Mouse (Mus musculus) heart, postnatal 14 days (tissue): Measurements from ENCODE around the gene Slc22a12. TPM values are rescaled to one million over a fixed set of nuclear protein-coding genes. Genes with fewer than 3 reads are reported as not detected.

Experiments
- DNase-seq, 2 experiments: peaks; one replicate each; pipeline ENCODE4 v3.0.0; 2021 to 2022
- intact Hi-C: fragments of 180-260 bp; cut with DNase I; formaldehyde crosslinking; loops from one replicate; pipeline ENCODE4 v1.15.1; 2025
- long read RNA-seq, 2 experiments: library from polyadenylated mRNA; stranded (forward); transcript quantifications; one replicate each; pipeline ENCODE4 v2.0.0; 2021
- total RNA-seq, 2 experiments: library from RNA; stranded (reverse); gene quantifications; 2 replicates each; pipeline ENCODE4 v1.2.3; 2021

Slc22a12 gene
- total RNA-seq = not detected
- long read RNA-seq, experiment 1 = 0 reads
- long read RNA-seq, experiment 2 = 0 reads

GRCm38 (mm10) chr19:6542367-6543034 is at the start of gene Slc22a12:
TSS of gene Slc22a12 (minus strand) at chr19:6543032.
- intact Hi-C loops = no loop called here
- no peak for DNase-seq

DNA sequence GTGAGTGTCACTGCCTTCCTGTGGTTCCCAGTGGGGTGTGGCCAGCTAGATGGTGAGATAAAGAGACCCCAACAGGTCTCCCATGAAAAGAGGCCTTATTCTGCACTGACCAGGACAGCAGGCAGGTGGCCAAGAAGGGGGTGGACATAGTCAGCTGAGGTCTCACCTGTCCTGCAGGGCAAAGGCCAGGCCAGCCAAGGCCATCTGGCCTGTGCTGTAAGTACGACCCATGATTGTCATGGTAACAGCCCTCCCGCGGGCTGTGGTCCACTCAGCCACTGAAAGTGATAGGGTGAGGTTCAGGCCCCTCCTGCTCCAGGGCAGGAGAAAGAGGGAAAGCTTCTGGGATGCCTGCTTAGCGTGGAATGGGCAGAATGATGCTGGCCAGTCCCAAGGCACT is 29.2 kb upstream of the Slc22a12 start:
- DNase-seq = no peak
- intact Hi-C loops = no loop called here

DNA sequence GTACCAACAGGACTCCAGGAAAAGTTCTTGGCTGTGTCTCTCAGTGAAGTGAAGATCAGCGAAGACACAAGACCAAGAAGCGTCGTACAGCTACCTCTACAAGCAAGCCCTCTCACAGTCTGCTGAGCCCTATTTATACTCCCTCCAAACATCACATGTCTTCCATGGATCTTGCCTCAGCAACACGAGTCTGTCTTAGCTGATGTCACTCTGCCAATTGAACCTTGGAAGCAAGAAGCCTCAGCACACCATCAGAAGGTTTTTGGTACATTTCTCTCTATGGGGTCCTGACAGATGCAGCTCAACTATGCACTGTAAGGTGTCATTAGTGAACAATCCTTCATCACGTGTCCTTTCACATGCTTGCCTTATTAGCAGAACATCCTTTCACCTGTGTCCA is 28.6 kb upstream of the Slc22a12 start:
- intact Hi-C loops = no loop called here
- DNase-seq = no peak

DNA sequence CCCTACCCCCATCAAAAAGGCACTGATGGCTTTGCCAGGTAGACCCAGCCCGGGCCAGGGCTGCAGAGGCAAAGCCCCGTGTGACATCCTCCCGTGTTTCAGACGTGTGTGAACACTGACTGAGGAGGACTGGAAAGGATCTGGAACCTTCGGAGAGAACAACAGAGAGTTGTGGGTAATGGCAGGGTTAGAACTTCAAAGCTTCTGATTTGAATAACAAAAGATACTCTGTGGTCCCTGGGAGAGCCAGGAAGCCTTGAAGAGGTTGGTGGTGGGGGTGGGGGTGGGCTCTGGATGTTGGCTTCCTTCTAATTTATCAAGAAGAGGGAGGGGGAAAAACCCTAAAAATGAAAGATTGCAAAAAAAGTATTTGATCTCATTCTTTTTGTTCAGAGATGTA is 26.7 kb upstream of the Slc22a12 start:
- intact Hi-C loops = no loop called here
- DNase-seq = no peak

DNA sequence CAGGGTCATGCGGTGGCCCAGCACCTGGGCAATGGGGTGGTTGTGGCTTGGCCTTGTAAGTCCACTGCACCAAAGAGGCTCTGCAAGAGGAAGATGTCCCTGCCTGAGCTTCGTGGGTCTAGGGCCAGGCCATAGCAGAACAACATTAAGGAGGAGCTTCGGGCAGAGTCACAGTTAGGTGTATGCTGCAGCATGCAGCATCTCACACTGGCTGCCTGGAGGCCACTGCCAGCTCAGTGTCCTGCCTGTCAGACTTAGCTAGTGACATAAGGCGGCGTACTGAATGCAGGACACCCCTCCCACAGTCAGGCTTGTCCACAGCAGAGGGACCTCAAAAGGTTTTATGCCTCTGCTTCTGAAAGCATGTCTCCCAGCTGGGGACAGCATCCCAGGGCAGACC is 26.2 kb upstream of the Slc22a12 start:
- no peak for DNase-seq
- intact Hi-C loops = no loop called here

DNA sequence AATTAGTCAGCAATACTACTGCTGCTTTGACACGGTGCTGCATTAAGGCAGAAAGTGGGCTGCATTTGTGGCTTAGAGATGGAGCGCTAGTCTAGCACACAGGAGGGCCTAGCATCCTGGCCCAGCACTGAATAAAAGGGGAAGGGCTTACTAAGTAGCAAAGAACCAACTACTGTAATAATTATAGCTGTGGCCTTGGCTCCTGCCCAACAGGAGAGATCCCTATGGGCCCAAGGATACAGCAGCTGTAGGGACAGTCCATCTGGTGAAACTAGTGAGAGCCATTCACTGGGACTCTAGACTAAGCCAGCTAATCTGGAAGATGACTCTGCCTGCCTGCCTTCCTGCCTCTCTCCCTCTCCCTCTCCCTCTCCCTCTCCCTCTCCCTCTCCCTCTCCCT is 23.6 kb upstream of the Slc22a12 start:
- DNase-seq = peak; percentile 34 to 47

DNA sequence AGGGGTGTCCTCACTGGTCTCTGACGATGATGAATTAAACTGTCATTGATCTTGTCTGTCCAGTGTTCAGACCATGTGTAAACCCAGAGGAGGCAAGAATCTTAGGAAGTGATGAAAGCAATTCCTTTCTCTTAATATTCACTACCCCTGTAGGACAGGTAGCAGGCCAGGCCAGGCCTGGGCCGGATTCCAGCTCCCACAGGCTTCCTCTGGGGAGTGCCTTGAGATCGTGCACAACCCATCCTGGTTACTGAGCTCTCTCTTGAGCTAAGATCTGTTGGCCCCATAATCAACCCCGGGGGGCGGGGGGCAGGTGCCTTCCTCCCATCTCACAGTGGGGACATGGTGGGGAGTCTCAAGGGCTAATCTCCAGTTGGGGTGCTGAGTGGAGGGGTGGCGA is 22.3 kb upstream of the Slc22a12 start:
- DNase-seq = no peak
- intact Hi-C loops = no loop called here

More for the DNA sequence above, 23.6 kb upstream of the Slc22a12 start:
- intact Hi-C loops = no loop called here

- DNase-seq = no peak
- intact Hi-C loops = no loop called here
Measured at GRCm38 (mm10) chr19:6560246-6560815, 17.5 kb upstream of the Slc22a12 start.

DNA sequence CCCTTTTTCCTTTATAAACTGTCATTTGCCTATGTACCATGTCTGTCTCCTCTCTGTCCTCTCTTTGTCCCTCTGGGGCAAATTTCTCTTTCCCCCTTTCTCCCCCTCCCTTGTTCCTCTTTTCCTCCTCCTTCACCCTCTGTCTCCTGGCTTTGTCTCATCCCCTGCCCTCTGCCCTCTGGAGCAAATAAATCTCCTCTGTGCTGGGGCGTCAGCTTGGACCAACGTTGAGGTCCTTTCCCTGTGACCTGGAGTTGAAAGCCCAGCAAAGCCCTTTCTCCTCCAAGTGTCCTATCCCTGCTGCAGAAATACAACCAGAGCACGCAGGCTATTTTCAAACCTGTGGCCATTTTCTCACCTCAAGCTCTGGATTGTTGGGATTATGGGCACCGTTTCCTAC is 16.7 kb upstream of the Slc22a12 start:
- DNase-seq = no peak
- intact Hi-C loops = no loop called here

DNA sequence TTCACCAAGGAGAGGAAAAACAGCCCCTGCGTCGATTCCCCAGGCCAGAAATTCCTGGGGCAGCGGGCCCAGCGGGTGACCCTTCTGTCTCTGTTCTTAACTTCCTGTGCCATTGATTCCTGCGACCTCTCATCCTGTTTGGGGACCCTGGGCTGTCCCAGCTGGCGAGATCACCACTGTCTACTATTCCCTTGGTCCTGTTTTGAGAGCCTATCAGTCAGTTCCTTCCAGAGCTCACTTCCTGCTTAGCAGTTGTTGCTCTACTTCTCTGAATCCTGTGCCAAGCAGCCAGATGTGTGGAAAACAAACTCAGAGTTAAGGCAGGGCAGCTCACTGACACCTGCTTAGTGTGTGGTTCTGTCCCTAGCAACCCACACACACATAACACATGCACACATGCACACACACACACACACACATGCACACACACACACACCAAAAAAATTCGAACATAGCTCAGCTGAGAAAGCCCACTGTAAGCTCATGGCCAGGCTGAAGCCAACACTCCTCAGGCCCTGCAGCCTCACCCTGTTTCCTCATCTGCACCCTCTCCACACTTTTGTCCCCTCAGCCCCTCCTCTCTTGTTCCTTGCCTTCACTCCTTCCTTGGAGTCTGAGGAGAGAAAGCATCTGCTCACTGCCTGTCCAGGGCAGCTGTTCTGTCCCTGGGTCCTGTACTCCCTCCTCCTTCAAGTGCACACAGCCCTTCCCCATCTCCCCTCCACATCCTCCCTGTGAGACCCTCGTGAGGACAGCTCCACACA is 11.2 kb upstream of the Slc22a12 start:
- DNase-seq = peak; percentile 44 to 62
- intact Hi-C loops = no loop called here

DNA sequence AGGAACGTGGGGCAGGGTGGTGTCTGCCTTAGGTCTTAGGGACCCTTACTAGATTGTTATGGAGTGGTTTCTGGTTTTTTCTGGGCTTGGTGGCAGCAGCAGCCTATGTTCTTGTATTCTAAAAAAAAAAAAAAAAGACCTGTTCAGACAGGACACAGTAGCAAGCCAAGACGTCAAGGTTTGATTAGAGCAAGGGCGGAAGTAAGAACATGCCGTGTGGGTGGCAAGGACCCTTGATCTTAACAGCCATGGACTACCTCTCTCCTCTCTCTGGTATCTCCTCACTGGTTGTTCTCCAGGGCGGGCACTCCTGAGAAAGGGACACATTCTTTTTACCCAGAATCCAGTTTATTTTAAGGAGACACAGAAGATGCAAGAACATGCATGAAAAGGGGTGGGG is 10.3 kb upstream of the Slc22a12 start:
- intact Hi-C loops = no loop called here

GRCm38 (mm10) chr19:6552302-6553028 is 9.6 kb upstream of the Slc22a12 start:
- DNase-seq = peak; percentile 18 to 55
- intact Hi-C loops = no loop called here

More for the DNA sequence above, 10.3 kb upstream of the Slc22a12 start:
- no peak for DNase-seq

DNA sequence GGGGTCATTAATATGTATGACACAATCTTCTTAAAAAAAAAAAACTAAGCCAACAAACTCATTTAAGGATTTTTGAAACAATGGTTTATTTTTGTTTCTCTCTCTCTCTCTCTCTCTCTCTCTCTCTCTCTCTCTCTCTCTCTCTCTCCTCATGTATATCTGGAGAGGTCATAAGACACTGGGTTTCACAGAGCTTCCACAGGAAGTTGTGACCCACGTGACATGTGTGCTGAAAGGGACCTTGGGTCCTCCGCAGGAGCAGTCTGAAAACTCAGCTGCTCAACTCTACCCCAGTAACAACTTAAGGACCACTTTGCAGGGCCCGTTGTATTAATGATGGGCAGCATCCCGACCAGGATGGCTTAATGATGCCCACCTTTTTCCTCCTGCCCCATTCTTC is 8.4 kb upstream of the Slc22a12 start:
- DNase-seq = no peak
- intact Hi-C loops = no loop called here

GRCm38 (mm10) chr19:6549566-6549965 is 6.7 kb upstream of the Slc22a12 start:
- no peak for DNase-seq
- intact Hi-C loops = no loop called here

DNA sequence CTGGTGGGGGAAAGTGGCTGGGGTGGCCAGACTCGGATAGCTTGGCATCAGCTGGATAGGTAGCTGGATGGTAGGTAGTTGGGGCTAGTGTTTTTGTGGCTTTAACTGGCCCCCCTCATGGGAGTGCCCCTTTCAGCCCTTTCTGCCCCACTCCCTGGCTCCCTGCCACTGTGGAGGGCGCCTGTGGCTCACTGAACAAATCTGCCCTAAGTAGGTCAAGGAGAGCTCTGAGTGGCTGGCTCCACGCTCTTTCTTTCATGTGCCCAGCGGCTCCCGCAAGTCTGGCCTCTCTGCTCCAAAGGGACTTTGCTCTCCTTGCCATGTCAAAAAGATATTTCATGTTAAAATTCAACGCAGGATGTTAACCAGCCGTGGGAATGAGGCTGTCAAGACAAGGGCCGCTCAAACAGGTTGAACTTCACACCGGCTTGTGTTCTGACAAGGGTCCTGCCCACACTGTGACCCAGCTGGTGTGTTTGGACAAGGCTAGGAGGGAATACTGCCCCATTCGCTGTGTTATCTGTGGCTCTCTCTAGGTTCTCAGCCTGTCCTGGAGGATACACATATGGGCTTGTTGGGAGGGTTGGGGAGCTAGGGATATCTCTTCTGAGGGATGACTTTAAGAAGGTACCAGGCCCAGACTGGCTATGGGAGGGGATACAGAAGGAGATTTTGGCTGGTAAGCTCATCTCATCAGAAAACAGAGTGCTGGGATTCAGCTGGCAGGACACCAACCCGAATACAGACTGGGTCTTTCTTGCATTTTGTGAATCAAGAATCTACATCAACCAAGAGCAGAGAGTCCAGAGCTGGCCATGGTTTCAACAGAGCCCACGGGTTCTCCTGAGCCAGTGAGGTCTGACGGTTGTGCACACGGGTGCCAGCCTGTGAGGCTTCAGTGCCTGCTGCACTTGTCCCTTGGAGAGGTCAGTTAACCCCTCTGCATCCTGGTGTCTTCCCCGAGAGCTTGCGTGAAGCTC is 5.9 kb upstream of the Slc22a12 start:
- intact Hi-C loops = no loop called here
- no peak for DNase-seq

GRCm38 (mm10) chr19:6547801-6548200 is 5.0 kb upstream of the Slc22a12 start:
- intact Hi-C loops = no loop called here
- no peak for DNase-seq

GRCm38 (mm10) chr19:6546096-6546495 is 3.3 kb upstream of the Slc22a12 start:
- DNase-seq = peak in 1 of 2 experiments; percentile 33
- intact Hi-C loops = no loop called here

DNA sequence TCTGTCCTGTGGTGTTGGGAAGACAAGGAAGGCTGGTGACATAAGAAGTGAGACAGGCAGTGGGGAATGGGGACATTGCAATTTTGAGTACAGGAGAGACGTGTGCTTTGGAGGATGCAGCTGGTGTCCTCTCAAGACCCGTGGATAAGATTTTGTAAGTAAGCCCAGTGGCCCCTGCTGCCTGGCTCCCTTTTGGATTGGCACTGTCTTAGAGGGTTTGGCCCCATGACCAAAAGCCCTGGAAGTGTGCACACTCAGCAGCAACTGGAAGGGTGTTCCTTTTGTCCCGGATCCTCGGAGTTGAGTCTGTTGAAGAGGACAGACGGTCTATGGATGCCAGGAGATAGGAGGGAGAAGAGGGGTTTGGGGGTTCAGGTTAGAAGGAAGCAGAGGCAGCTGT is 2.6 kb upstream of the Slc22a12 start:
- no peak for DNase-seq
- intact Hi-C loops = no loop called here

- intact Hi-C loops = no loop called here
- no peak for DNase-seq
Measured at GRCm38 (mm10) chr19:6544712-6545111, 1.9 kb upstream of the Slc22a12 start.

- intact Hi-C loops = no loop called here
- DNase-seq = no peak
Measured at GRCm38 (mm10) chr19:6543518-6543917, 686 bp upstream of the Slc22a12 start.
